8 mouse cellular contexts compared by ENCODE assay signal in the genomic region with DNA sequence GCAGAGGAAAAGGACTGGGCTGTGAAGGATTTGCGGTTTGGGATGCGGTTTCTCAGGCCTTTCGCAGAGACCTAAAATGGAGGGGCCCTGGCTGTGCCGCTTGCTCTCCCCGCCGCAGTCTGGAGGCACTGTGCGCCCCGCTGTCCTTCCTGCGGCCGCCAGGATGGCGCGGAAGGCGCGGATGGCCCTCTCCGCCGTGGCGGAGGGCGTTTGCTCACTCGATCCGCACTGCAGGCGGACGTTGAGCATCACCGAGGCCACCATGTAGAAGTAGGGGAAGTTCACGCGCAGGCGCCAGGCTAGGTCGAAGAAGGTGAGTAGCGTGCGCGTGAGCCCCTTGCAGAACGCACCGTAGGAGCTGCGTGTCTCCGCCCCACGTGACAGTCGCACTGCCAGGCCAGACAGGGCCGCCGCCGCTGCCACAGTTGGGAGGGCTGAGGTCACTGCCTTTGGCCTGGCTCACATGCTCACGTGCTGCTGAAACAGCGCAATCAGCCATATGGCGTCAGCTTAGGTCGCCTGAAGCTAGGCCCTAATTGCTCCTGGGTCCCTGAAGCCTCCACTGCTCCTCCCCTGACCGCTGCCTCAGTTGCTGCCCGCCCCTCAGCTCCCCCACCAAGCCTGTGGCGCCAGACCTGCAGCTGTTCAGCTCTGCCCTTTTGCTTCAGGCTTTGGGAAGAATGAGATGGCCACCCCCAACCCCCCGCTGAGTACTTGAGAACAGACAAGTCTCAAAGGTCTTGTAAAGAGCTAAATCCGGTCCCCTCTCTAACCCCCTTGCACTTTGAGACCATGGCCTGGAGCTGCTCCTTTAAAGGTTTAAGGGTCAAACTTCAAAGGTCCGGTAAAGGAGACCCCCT. TPM values are rescaled to one million over a fixed set of nuclear protein-coding genes. Genes with fewer than 3 reads are reported as not detected.
A peak's percentile ranks its signal among the peaks of the same experiment; 100 is the strongest.
DNase-seq lines count a peak whose midpoint lies in the region; ATAC-seq and TF ChIP-seq lines count a peak whose summit lies in the region.

No protein-coding gene starts in this region.

- no peak for TF ChIP-seq CTCF in hindbrain, postnatal 0 days (IDR thresholded peaks at IDR 0.05; ENCODE audit: low read depth)

- peak overlapping the region; percentile 49 for H3K4me2 ChIP-seq in hindbrain, postnatal 0 days (ENCODE audit: low read depth, low read length)

- 27% methylated on average over 46 of the region's 49 CpGs for WGBS in hindbrain, postnatal 0 days

- peak overlapping the region; percentile 70; the same call in 1 of the 2 replicates for H3K27ac ChIP-seq in hindbrain, postnatal 0 days

- no peaks in the 10 kb centered on the region for H3K36me3 ChIP-seq in hindbrain, postnatal 0 days (ENCODE audit: insufficient read depth, low read length)

- ATAC-seq in hindbrain, postnatal 0 days: peak; percentile 94

- H3K4me3 ChIP-seq in hindbrain, postnatal 0 days (ENCODE audit: low read length): peak overlapping the region; percentile 25; the same call in 1 of the 2 replicates

- peak; percentile 29 to 31 for DNase-seq in adrenal gland, adult 18-20 months (ENCODE audit: low spot score in 2 of 2)
- peak; percentile 59 to 68 for DNase-seq in cerebellum, postnatal 36 days
- peak; percentile 34 for DNase-seq in gastrocnemius, postnatal 10 days
- peak; percentile 59 for DNase-seq in hindbrain, postnatal 0 days (ENCODE audit: low spot score)
- DNase-seq in left cerebral cortex, adult 18-20 months (ENCODE audit: low spot score in 2 of 2): peak; percentile 21 to 40
- DNase-seq in lung, postnatal 36 days: peak; percentile 34
- DNase-seq in skeletal muscle tissue, adult 2 months (ENCODE audit: low read depth, low spot score): peak; percentile 10
- no peak for DNase-seq in thymus, postnatal 14 days

- H3K4me1 ChIP-seq in hindbrain, postnatal 0 days (ENCODE audit: insufficient read depth, low read length): no peaks in the 10 kb centered on the region

- no peaks in the 10 kb centered on the region for H3K27me3 ChIP-seq in hindbrain, postnatal 0 days (ENCODE audit: insufficient read depth, low read length)

- no peaks in the 10 kb centered on the region for H3K9me3 ChIP-seq in hindbrain, postnatal 0 days (ENCODE audit: low read length)

- peak overlapping the region; percentile 33 for H3K9ac ChIP-seq in hindbrain, postnatal 0 days (replicated peaks; ENCODE audit: low read length)

RNA-seq across cellular contexts. Expression of a gene that starts 8.1 kb away (rescaled TPM):
- under 1 TPM in 1 of 2 experiments, not detected in 1; 0.56 TPM for total RNA-seq in adrenal gland, adult 18-20 months (2021)
- total RNA-seq in gastrocnemius, postnatal 10 days (2021): not detected
- total RNA-seq in hindbrain, postnatal 0 days (2014; rRNA removed): not detected in 2 replicates
- 0.55 and 0.66 TPM in 2 replicates for polyA plus RNA-seq in hindbrain, postnatal 0 days (2015; fragmentation: Nextera tagmentation; extraction: Ambion mirVana)
- total RNA-seq in left cerebral cortex, adult 18-20 months (2021): under 1 TPM in 1 of 2 experiments, not detected in 1; 0.35 TPM

RNA-seq across cellular contexts. Expression of a gene that starts 41.1 kb away (rescaled TPM):
- total RNA-seq in adrenal gland, adult 18-20 months (2021): not detected
- not detected for total RNA-seq in gastrocnemius, postnatal 10 days (2021)
- total RNA-seq in hindbrain, postnatal 0 days (2014; rRNA removed): not detected in 2 replicates
- polyA plus RNA-seq in hindbrain, postnatal 0 days (2015; fragmentation: Nextera tagmentation; extraction: Ambion mirVana): not detected in 2 replicates
- not detected for total RNA-seq in left cerebral cortex, adult 18-20 months (2021)

RNA-seq across cellular contexts. Expression of a gene that starts 46.3 kb away (rescaled TPM):
- total RNA-seq in adrenal gland, adult 18-20 months (2021): 100 to 1,000 TPM in 1 of 2 experiments, 10 to 100 TPM in 1; 83.5 to 102 TPM
- 10 to 100 TPM; 87.2 to 94.8 TPM for total RNA-seq in gastrocnemius, postnatal 10 days (2021)
- 350 and 410 TPM in 2 replicates for total RNA-seq in hindbrain, postnatal 0 days (2014; rRNA removed)
- 232 and 242 TPM in 2 replicates for polyA plus RNA-seq in hindbrain, postnatal 0 days (2015; fragmentation: Nextera tagmentation; extraction: Ambion mirVana)
- total RNA-seq in left cerebral cortex, adult 18-20 months (2021): 100 to 1,000 TPM; 256 to 258 TPM

RNA-seq across cellular contexts. Expression of a gene that starts 59.6 kb away (rescaled TPM):
- total RNA-seq in adrenal gland, adult 18-20 months (2021): not detected
- not detected for total RNA-seq in gastrocnemius, postnatal 10 days (2021)
- not detected in 2 replicates for total RNA-seq in hindbrain, postnatal 0 days (2014; rRNA removed)
- polyA plus RNA-seq in hindbrain, postnatal 0 days (2015; fragmentation: Nextera tagmentation; extraction: Ambion mirVana): not detected in 2 replicates
- total RNA-seq in left cerebral cortex, adult 18-20 months (2021): not detected
